Mouse (Mus musculus): ENCODE results near the gene Fam84a.

Fam84a gene

DNA sequence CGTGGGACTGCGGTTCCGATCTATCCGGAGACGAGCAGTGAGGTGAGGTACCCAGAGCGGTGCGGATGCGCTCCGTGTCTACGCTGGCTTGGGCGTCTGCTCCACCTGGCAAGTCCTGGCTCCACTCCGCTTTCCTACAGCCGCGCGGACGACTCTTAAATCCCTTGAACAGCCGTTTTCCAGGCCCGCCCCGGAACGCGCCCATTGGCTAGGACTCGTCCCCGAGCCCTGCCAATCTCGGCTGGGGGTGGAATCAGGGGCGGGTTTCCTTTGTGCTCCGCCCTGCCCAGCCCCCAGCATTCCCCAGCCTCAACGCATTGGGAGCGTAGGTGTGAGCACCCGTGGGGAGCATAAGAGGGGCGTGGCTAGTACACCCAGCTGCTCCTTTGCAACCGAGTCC is at the start of gene Fam84a:
Fam84a (minus strand) TSS at position 134 of the 400 bp plus-strand sequence.
- peak in 1 of 2 experiments; percentile 18 for DNase-seq

DNA sequence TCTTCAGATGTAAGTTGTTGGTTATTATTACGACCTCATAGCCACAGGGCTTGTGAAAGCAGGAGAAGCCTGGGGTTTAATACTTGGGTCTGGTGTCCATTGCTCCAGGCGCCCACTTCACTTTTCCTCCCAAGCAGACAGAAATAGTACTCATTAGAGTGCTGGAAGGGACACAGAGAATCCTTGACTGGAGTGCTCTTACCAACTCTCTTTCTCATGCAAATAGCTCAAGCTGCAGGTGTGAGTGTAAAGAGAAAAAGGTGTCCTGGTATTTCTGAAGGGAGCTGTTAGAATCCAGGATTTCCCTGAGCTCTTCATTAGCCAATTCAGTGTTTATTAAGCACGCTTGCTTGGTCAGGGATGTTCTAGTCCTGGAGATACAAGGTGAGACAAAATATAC is 43.6 kb upstream of the Fam84a start:
- no peak for DNase-seq

DNA sequence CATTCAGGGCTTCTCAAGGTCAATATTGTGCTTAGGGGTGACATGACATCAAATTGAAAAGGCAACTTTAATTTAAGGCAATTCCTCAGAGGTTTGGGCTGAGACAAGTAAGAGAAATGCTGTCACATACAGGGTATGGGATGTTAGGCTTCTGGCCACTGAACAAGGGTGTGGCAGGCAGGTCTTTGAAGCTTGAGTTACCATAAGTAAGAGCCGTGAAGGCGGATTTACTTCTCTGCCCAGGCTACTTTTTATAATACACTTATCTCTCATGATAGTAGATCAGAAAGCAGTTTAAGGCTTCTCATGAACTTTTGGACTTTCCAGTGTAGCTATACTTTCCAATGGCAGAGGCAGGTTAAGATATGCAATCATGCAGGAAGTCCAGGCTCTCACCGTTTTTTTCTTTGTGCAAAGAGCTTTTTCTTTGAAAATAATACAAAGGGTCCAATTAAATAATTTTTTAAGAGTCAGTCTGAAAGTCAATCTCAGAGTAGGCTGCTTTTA is 34.9 kb upstream of the Fam84a start:
- no peak for DNase-seq

DNA sequence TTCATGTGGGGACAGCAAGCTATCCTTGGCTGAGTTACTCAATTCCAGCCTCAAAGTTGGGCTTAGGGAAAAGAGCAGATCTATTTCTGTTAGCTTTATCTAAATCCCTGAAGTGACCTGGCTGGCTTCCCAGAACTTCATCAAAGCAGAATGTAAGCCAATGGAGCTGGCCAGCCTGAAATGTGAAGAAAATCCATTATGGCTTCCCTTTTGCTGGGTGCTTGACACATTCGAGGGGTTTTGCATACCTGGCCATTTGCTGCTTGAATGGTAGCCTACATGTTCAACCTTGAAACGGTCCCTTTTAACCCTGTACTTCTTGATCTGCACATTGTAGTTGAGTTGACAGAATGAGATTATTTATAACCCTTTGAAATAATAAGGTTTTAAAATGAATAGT is 13.9 kb upstream of the Fam84a start:
- no peak for DNase-seq

DNA sequence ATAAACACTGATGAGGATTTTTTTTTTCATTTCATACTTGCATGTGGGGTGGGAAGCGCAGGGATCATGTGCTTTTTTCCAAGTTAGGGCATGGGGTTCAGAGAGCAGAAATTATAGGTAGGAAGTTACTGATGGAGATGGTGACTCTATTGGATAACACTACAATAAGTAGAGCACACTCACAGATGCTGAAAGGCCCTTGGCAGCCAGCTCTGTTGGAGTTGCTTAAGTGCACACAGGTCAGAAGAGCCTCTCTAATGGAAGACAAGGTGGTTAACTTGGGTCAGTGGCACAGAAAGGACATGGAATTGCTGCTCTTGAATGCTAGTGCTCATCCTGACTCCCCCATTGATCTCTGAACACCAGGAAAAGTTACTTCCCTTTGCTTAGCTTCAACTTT is 13.1 kb upstream of the Fam84a start:
- no peak for DNase-seq

DNA sequence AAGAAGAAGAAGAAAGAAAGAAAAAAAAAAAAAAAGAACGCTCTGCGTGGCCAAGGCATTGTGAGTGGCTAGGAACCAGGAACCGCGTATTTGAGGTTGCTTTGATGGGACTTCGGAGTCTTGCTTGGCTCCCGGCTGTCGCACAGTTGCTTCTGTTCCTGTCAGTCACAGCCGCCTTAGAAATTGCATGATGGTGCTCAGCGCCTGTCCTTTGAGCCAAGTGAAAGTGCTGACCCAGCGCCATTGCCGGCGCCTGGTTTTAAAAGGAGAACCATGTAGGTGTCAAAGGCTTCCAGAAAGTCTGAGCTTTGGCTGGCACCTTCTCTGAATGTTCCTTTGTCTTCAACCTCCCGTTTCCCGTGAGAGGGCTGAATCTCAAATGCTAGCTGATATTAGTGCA is 572 bp upstream of the Fam84a start:
- no peak for DNase-seq

DNA sequence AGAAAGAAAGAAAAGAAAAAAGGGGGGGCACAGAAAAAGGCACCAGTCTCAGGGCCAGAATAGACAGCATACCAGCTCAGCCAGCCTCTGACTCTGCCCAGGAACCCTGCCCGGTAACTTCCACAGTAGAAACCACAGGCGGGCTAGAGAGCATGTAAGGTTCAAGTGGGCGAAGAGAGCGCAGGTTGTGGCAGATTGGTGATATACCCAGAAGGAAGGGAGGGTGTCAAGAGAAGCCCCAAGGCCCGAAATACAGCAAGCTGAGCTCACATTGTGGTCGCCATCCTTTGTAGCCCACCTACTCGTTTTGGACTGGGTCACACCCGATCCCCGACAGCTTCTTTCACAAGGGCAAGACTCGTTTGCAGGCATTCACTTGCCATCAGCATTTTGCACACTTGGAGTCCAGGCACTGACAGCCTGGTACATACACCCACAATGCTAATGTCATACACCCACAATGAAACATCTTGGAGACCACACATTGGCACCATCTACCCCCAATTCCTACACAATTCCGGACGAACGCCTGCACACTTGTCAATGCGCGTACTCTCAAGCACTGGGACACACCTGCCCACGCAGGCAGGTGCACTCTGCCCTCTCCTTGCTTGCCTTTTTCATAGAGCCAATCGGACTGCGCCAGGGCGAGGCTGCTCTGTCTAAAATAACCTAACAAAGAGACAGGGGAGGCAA is 770 bp downstream of the Fam84a start:
- no peak for DNase-seq

DNA sequence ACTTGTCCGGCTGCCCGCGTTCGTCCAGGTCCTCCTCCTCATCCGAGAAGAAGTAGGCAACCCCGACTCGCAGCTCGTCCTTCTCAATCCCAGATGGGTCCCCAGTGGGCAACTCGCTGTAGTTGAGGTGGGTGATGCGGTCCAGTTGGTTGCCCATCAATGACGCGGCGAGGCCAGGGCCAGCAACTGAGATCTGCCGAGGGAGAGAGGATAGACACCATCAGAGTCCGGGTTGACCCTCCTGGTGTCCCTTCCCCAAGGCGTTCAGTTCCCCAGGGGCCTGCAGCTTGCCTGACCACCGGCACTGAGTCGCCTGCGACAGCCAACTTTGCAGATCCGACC is 1.3 kb downstream of the Fam84a start:
- DNase-seq: no peak

DNA sequence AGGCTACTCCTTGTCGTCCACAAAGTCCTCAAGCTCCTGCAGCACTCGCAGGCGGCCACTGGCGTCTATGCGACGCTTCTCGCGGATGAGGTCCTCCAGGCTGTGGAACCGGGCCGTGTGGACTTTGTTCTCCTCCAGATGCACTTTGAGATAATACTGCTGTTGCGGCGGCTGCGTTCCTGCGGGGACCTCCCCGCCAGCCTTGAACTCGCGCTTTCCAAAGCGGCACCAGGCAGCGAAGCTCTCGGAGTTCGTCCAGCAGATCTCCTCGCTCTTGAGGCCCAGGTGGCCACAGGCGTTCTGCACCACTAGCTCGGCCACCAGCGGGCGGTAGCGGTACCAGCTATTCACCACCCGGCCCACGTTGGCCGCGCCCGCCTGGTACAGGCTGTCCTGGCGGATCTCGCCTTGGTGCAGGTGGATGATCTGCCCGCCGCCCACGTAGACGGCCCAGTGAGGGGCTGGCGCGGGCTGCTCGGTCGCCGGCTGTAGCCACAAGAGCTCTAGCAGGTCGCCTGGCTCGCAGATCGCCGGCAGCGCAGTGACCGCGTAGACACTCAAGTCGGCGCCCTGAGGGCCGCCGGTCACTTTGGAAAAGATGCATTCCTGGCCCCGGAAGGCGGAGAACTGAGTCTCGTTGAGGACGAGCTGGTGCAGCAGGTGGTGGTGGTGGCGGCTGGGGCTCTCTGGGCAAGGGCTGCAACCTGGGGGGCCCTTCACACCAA is 1.8 kb downstream of the Fam84a start:
- DNase-seq: no peak

DNA sequence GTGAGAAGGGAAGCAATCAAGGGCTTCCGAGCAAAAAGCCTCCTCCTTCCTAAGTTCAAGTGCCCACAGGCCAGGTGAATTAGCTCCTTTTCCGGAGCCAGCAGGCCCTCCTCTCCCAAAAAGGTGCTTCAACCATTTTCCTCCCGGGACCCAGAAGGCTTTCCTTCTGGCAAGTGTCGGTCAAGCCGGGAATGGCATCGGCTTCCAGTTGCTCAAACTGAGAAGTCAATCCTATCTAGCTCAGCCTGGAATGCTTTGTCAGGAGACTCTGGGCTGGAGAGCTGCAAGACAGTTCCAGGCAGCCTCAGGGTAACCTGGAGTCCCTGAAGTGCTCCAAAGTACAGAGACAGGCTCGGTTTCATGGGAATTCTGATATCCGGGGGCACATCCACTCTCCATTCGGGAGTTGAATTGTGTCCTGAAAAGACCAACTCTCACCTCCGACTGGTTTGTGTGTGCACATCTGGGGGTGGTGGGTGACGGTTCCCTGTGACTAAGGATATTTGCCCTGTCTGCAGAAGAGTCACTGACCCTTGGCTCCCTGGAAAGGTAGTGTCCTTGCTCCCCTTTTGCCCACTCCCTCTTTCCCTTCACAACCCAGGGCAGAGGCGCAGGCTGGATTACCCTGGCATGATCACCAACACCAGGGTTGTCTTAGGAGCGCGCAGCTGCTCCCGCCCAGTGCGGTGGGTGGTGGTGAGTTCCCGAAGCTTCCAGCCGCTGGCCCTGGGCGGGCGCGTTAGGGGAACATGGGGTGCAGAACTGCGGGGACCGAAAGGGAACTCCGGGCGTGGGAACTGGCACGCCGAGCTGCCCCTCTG is 2.6 kb downstream of the Fam84a start:
- no peak for DNase-seq

DNA sequence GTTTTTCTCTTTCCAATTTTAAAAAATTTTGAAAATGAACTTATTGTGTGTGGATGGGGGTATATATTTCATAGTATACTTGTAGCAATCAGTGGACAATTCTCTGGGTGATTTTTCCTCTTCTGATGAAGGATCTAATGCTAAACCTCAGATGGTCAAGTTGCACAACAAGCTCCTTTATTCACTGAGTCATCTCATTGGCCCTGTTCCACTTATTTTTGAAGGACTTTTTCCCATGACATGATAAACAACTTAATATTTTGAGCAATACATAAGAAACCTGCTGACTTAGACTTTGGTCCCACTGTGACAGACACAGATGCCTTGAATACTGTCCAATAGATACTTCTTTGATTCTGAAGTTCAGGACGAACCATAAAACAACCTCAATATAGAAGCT is 14.8 kb downstream of the Fam84a start:
- DNase-seq: no peak

DNA sequence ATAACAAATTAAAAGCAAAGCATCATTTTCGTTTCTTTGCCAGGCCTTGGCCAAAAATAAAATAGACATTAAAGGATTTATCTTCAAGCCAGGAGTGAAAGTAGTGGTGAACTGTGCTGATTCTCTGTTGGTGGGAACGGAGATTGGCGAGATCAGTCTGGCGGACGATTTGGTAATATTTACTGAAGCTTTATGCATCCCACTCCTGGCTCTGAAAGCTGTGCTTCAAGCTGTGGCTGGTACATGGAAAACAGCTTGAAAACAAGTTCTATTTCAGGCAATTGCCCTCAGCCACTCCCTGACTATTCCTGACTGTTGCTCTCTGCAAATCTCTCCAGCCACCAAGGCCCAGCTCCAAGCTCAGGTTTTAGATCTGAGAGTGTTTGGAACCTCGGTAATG is 37.1 kb downstream of the Fam84a start:
- no peak for DNase-seq

DNA sequence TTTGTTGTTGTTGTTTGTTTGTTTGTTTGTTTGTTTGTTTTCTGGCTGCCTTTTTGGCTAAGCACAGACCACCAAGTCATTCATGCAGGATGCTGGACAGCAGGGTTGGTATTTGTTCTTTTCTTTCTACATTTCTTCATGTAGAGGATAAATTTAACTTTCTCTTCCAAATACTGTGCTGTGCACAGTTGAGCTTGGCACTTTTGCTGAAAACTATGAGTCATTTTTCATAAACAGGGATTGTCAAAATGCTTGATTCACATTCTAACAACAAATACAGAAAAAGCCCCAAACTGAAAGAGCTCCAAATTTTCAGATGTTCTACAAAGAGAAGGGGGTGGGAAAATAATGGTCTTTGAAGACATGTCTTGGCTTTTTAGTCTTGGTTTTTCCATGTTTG is 54.9 kb downstream of the Fam84a start:
- DNase-seq: no peak
